23 mouse cellular contexts compared by ENCODE assay signal in genomic region chr8:128666576-128667263, GRCm38 (mm10). TPM values are rescaled to one million over a fixed set of nuclear protein-coding genes. Genes with fewer than 3 reads are reported as not detected.
DNase-seq lines count a peak whose midpoint lies in the region; ATAC-seq and TF ChIP-seq lines count a peak whose summit lies in the region.
"Had no signal": no experiment of that assay in that cellular context is flagged by ENCODE, and none has a peak within 500 bp of the region (broad histone marks: within the 10 kb centered on the region; RNA-seq: fewer than 3 reads in every experiment).

No protein-coding gene starts in this region.

- H3K27me3 ChIP-seq in embryonic facial prominence, embryonic 14.5 days (replicated peaks; ENCODE audit: control insufficient read depth, insufficient read depth, low read length), result no peaks in the 10 kb centered on the region
- H3K27me3 ChIP-seq in embryonic facial prominence, embryonic 10.5 days (replicated peaks; ENCODE audit: low read depth, poor library complexity, severe bottlenecking), result no peaks in the 10 kb centered on the region
- no peaks in the 10 kb centered on the region for H3K27me3 ChIP-seq in midbrain, embryonic 11.5 days (ENCODE audit: control insufficient read depth, insufficient read depth, low read length)
- H3K27me3 ChIP-seq in midbrain, embryonic 10.5 days (ENCODE audit: low read depth, poor library complexity, severe bottlenecking), result no peaks in the 10 kb centered on the region
- H3K27me3 ChIP-seq: embryonic facial prominence, embryonic 12.5 days; hindbrain, embryonic 13.5 days; intestine, embryonic 15.5 days had no signal

- no peak for TF ChIP-seq CTCF in embryonic fibroblast, embryonic 13.5 days (IDR thresholded peaks at IDR 0.05; ENCODE audit: borderline replicate concordance, insufficient read depth, low read length)

- H3K4me3 ChIP-seq in embryonic facial prominence, embryonic 14.5 days (ENCODE audit: low read depth, low read length), result no peak overlapping the region
- H3K4me3 ChIP-seq in embryonic facial prominence, embryonic 10.5 days, result no peak overlapping the region
- H3K4me3 ChIP-seq in midbrain, embryonic 11.5 days (ENCODE audit: low read depth, low read length), result no peak overlapping the region
- H3K4me3 ChIP-seq in midbrain, embryonic 10.5 days, result no peak overlapping the region
- H3K4me3 ChIP-seq in embryonic fibroblast, embryonic 13.5 days (ENCODE audit: insufficient read depth, low read length), result no peak overlapping the region
- H3K4me3 ChIP-seq: embryonic facial prominence, embryonic 12.5 days; forebrain, embryonic 10.5 days; gastrocnemius, adult 2 months; heart, embryonic 10.5 days; hindbrain, embryonic 13.5 days; intestine, embryonic 15.5 days had no signal

- 79% methylated on average over 4 of the region's 4 CpGs for WGBS in embryonic facial prominence, embryonic 14.5 days
- WGBS in embryonic facial prominence, embryonic 10.5 days, result 87% methylated on average over 4 of the region's 4 CpGs
- 89% methylated on average over 4 of the region's 4 CpGs for WGBS in midbrain, embryonic 11.5 days
- WGBS in midbrain, embryonic 10.5 days, result 90% methylated on average over 4 of the region's 4 CpGs

- peak; percentile 20 for DNase-seq in embryonic facial prominence, embryonic 14.5 days (ENCODE audit: low spot score)
- no peak for DNase-seq in embryonic facial prominence, embryonic 10.5 days (ENCODE audit: low spot score)
- peak; percentile 54 for DNase-seq in midbrain, embryonic 11.5 days (ENCODE audit: low spot score, missing footprints)
- DNase-seq in midbrain, embryonic 10.5 days (ENCODE audit: low spot score), result no peak
- no peak for DNase-seq in right cerebral cortex, postnatal 25 days
- no peak for DNase-seq in gastrocnemius, postnatal 36 days
- DNase-seq: adrenal gland, postnatal 25 days; cerebellum, adult 8-10 months; cerebellum, postnatal 14 days; embryo, embryonic 11 days; gastrocnemius, adult 2 months; gastrocnemius, postnatal 25 days; heart, adult 18-20 months; heart, postnatal 10 days had no signal

- intact Hi-C loops in gastrocnemius, postnatal 36 days (cut with DNase I), result no loop called here

- no peaks in the 10 kb centered on the region for H3K36me3 ChIP-seq in embryonic facial prominence, embryonic 14.5 days (ENCODE audit: control insufficient read depth, insufficient read depth, low read length)
- no peaks in the 10 kb centered on the region for H3K36me3 ChIP-seq in embryonic facial prominence, embryonic 10.5 days (replicated peaks)
- H3K36me3 ChIP-seq in midbrain, embryonic 11.5 days (ENCODE audit: control insufficient read depth, insufficient read depth, low read length), result no peaks in the 10 kb centered on the region
- H3K36me3 ChIP-seq in midbrain, embryonic 10.5 days, result no peaks in the 10 kb centered on the region
- H3K36me3 ChIP-seq: embryonic facial prominence, embryonic 12.5 days; forebrain, embryonic 10.5 days; heart, embryonic 10.5 days; hindbrain, embryonic 13.5 days; intestine, embryonic 15.5 days had no signal

- no peaks in the 10 kb centered on the region for H3K9me3 ChIP-seq in embryonic facial prominence, embryonic 14.5 days (ENCODE audit: control insufficient read depth, low read length)
- no peaks in the 10 kb centered on the region for H3K9me3 ChIP-seq in embryonic facial prominence, embryonic 10.5 days
- H3K9me3 ChIP-seq in midbrain, embryonic 11.5 days (ENCODE audit: control insufficient read depth, low read length), result no peaks in the 10 kb centered on the region
- no peaks in the 10 kb centered on the region for H3K9me3 ChIP-seq in midbrain, embryonic 10.5 days (replicated peaks)
- H3K9me3 ChIP-seq: embryonic facial prominence, embryonic 12.5 days; forebrain, embryonic 10.5 days; heart, embryonic 10.5 days; hindbrain, embryonic 13.5 days; intestine, embryonic 15.5 days had no signal

- no peak overlapping the region for H3K4me2 ChIP-seq in embryonic facial prominence, embryonic 14.5 days (ENCODE audit: low read depth, low read length)
- no peak overlapping the region for H3K4me2 ChIP-seq in midbrain, embryonic 11.5 days
- H3K4me2 ChIP-seq: embryonic facial prominence, embryonic 12.5 days; hindbrain, embryonic 13.5 days; intestine, embryonic 15.5 days had no signal

- H3K4me1 ChIP-seq in embryonic facial prominence, embryonic 14.5 days (ENCODE audit: control insufficient read depth, insufficient read depth, low read length), result no peaks in the 10 kb centered on the region
- 0 out of 2 replicates have a peak, but pooled peaks cover 3% of the 10 kb centered on the region for H3K4me1 ChIP-seq in embryonic facial prominence, embryonic 10.5 days
- no peaks in the 10 kb centered on the region for H3K4me1 ChIP-seq in midbrain, embryonic 11.5 days (ENCODE audit: control insufficient read depth, insufficient read depth, low read length)
- H3K4me1 ChIP-seq in midbrain, embryonic 10.5 days, result no peaks in the 10 kb centered on the region
- H3K4me1 ChIP-seq in embryonic fibroblast, embryonic 13.5 days (ENCODE audit: control insufficient read depth, insufficient read depth, low read length), result peaks cover 8% of the 10 kb centered on the region
- H3K4me1 ChIP-seq: embryonic facial prominence, embryonic 12.5 days; forebrain, embryonic 10.5 days; heart, embryonic 10.5 days; hindbrain, embryonic 13.5 days; intestine, embryonic 15.5 days had no signal

- ATAC-seq in embryonic facial prominence, embryonic 14.5 days (ENCODE audit: low read depth), result no peak
- ATAC-seq in midbrain, embryonic 11.5 days (ENCODE audit: low FRiP score), result no peak
- ATAC-seq: activated CD4-positive, CD25-positive, alpha-beta regulatory T cell, adult 4 months; forebrain, embryonic 14.5 days; hindbrain, postnatal 0 days; intestine, embryonic 15.5 days had no signal

- H3K27ac ChIP-seq in embryonic facial prominence, embryonic 14.5 days (replicated peaks; ENCODE audit: low read depth, low read length), result no peak overlapping the region
- no peak overlapping the region for H3K27ac ChIP-seq in embryonic facial prominence, embryonic 10.5 days (replicated peaks)
- H3K27ac ChIP-seq in midbrain, embryonic 11.5 days (ENCODE audit: low read depth, low read length), result no peak overlapping the region
- no peak overlapping the region for H3K27ac ChIP-seq in midbrain, embryonic 10.5 days (replicated peaks)
- H3K27ac ChIP-seq in embryonic fibroblast, embryonic 13.5 days (ENCODE audit: insufficient read depth, low read length), result peak overlapping the region; percentile 97
- H3K27ac ChIP-seq: embryonic facial prominence, embryonic 12.5 days; forebrain, embryonic 10.5 days; gastrocnemius, adult 2 months; heart, embryonic 10.5 days; hindbrain, embryonic 13.5 days; hindbrain, postnatal 0 days; intestine, embryonic 15.5 days had no signal

- H3K9ac ChIP-seq in embryonic facial prominence, embryonic 14.5 days (ENCODE audit: low read depth, low read length), result no peak overlapping the region
- H3K9ac ChIP-seq in midbrain, embryonic 11.5 days (ENCODE audit: low read length), result no peak overlapping the region
- H3K9ac ChIP-seq: embryonic facial prominence, embryonic 12.5 days; hindbrain, embryonic 13.5 days; intestine, embryonic 15.5 days had no signal

- no peak for TF ChIP-seq POLR2A in embryonic fibroblast, embryonic 13.5 days (IDR thresholded peaks at IDR 0.05; ENCODE audit: low read depth, low read length)

RNA-seq across cellular contexts. Expression of gene Itgb1, which starts 18.7 kb away (rescaled TPM):
- 331 and 346 TPM in 2 replicates for polyA plus RNA-seq in embryonic facial prominence, embryonic 14.5 days (2014; fragmentation: Nextera tagmentation; extraction: Ambion mirVana)
- 127 and 131 TPM in 2 replicates for polyA plus RNA-seq in embryonic facial prominence, embryonic 10.5 days (2016; fragmentation: Nextera tagmentation; extraction: Ambion mirVana)
- 165 and 188 TPM in 2 replicates for polyA plus RNA-seq in midbrain, embryonic 11.5 days (2014; fragmentation: Nextera tagmentation; extraction: Ambion mirVana)
- 123 and 129 TPM in 2 replicates for polyA plus RNA-seq in midbrain, embryonic 10.5 days (2016; fragmentation: Nextera tagmentation; extraction: Ambion mirVana)
- 1,192 and 1,667 TPM in 2 replicates for polyA plus RNA-seq in embryonic fibroblast, embryonic 13.5 days (2011; ENCODE audit: insufficient read length, low read depth, missing spikeins)
- 100 to 1,000 TPM; 157 to 177 TPM for total RNA-seq in gastrocnemius, postnatal 36 days (2021)

Comparison
In these comparisons a context has a peak if more than half of its experiments do, and no peak if none do; other contexts are left out.
1. DNase-seq: peak in embryonic facial prominence, embryonic 14.5 days (single experiment) and midbrain, embryonic 11.5 days (single experiment); none in embryonic facial prominence, embryonic 10.5 days (single experiment), midbrain, embryonic 10.5 days (single experiment), right cerebral cortex, postnatal 25 days (single experiment) and gastrocnemius, postnatal 36 days (0 of 2).